Mouse (Mus musculus): Measurements from ENCODE around the gene Elp4.

- TF ChIP-seq UBTF (IDR thresholded peaks at IDR 0.05; ENCODE audit: borderline replicate concordance, insufficient read depth, low read depth, low read length) (no peak), CTCF (IDR thresholded peaks at IDR 0.05 in 2 of 3, conservative IDR thresholded peaks at IDR 0.05 in 1 of 3; ENCODE audit: control insufficient read depth in 1 of 3, insufficient read depth in 1 of 3, low read depth in 2 of 3, low read length in 3 of 3, poor library complexity in 1 of 3, severe bottlenecking in 1 of 3) (no peak), POLR2A (IDR thresholded peaks at IDR 0.05; ENCODE audit: control insufficient read depth in 1 of 2, insufficient read depth in 1 of 2, low read depth in 1 of 2, low read length in 2 of 2, poor library complexity in 1 of 2) (no peak), EP300 (IDR thresholded peaks at IDR 0.05; ENCODE audit: low read depth in 1 of 2, low read length in 2 of 2) (no peak), RCOR1 (IDR thresholded peaks at IDR 0.05; ENCODE audit: low read depth, low read length) (no peak), USF2 (IDR thresholded peaks at IDR 0.05; ENCODE audit: borderline replicate concordance in 1 of 2, insufficient read depth in 1 of 2, low read depth in 1 of 2, low read length in 2 of 2) (no peak), ZNF384 (IDR thresholded peaks at IDR 0.05; ENCODE audit: low read depth, low read length) (no peak), RAD21 (IDR thresholded peaks at IDR 0.05; ENCODE audit: low read depth, low read length) (no peak), E2F4 (IDR thresholded peaks at IDR 0.05; ENCODE audit: borderline replicate concordance, low read depth, low read length) (no peak), ZMIZ1 (IDR thresholded peaks at IDR 0.05; ENCODE audit: low read depth, low read length) (no peak)
Observed at GRCm38 (mm10) chr2:105689304-105689770, 215.0 kb downstream of the Elp4 start.

Measured in MEL (cell line).